In genomic region chr15:25769524-25770255, GRCm38 (mm10) we compare ENCODE assay signal across 17 mouse cellular contexts.
DNase-seq lines count a peak whose midpoint lies in the region; ATAC-seq and TF ChIP-seq lines count a peak whose summit lies in the region.
"Had no signal": no experiment of that assay in that cellular context is flagged by ENCODE, and none has a peak within 500 bp of the region (broad histone marks: within the 10 kb centered on the region; RNA-seq: fewer than 3 reads in every experiment).

No protein-coding gene starts in this region.

- 55% methylated on average over 9 of the region's 9 CpGs for WGBS in heart, embryonic 10.5 days
- WGBS in lung, embryonic 16.5 days, result 65% methylated on average over 9 of the region's 9 CpGs
- WGBS in lung, adult 2 months, result 69% methylated on average over 9 of the region's 9 CpGs
- WGBS in liver, embryonic 12.5 days (ENCODE audit: insufficient replicate concordance), result 57% methylated on average over 9 of the region's 9 CpGs

- no peak for TF ChIP-seq CTCF in lung, adult 2 months (IDR thresholded peaks at IDR 0.05; ENCODE audit: insufficient read depth, low read length)

- no peaks in the 10 kb centered on the region for H3K9me3 ChIP-seq in heart, embryonic 10.5 days
- H3K9me3 ChIP-seq in lung, embryonic 16.5 days (ENCODE audit: control insufficient read depth, low read length), result no peaks in the 10 kb centered on the region
- no peaks in the 10 kb centered on the region for H3K9me3 ChIP-seq in liver, embryonic 12.5 days (replicated peaks)
- H3K9me3 ChIP-seq: embryonic facial prominence, embryonic 15.5 days; hindbrain, embryonic 15.5 days; liver, embryonic 13.5 days had no signal

- intact Hi-C loops in heart, postnatal 36 days (cut with DNase I), result no loop called here
- intact Hi-C loops in heart, postnatal 10 days (cut with DNase I), result loop anchor here (5.0 kb wide), 1 partner anchor 37 kb away; no protein-coding TSS in a partner anchor

- peak overlapping the region; percentile 75 for H3K27ac ChIP-seq in heart, embryonic 10.5 days
- peak overlapping the region; percentile 13; the same call in 1 of the 2 replicates for H3K27ac ChIP-seq in lung, embryonic 16.5 days (ENCODE audit: low read length)
- no peak overlapping the region for H3K27ac ChIP-seq in liver, embryonic 12.5 days
- H3K27ac ChIP-seq: embryonic facial prominence, embryonic 15.5 days; hindbrain, embryonic 15.5 days; liver, embryonic 13.5 days had no signal

- no peaks in the 10 kb centered on the region for H3K36me3 ChIP-seq in heart, embryonic 10.5 days
- peaks cover 3% of the 10 kb centered on the region; the same call in 1 of the 2 replicates for H3K36me3 ChIP-seq in lung, embryonic 16.5 days (ENCODE audit: control insufficient read depth, insufficient read depth, low read length)
- 0 out of 2 replicates have a peak, but pooled peaks cover 5% of the 10 kb centered on the region for H3K36me3 ChIP-seq in liver, embryonic 12.5 days
- H3K36me3 ChIP-seq: hindbrain, embryonic 15.5 days had no signal

- TF ChIP-seq POLR2A in lung, adult 2 months (IDR thresholded peaks at IDR 0.05; ENCODE audit: borderline replicate concordance, extremely low read depth, low read depth, low read length), result no peak

- no peak for ATAC-seq in lung, embryonic 16.5 days (ENCODE audit: low read depth)
- no peak for ATAC-seq in liver, embryonic 12.5 days
- ATAC-seq: forebrain, postnatal 0 days; Patski had no signal

- no peaks in the 10 kb centered on the region for H3K27me3 ChIP-seq in heart, embryonic 10.5 days (ENCODE audit: insufficient read depth, poor library complexity, severe bottlenecking)
- no peaks in the 10 kb centered on the region for H3K27me3 ChIP-seq in lung, embryonic 16.5 days (ENCODE audit: control insufficient read depth, insufficient read depth, low read depth, low read length)
- H3K27me3 ChIP-seq in liver, embryonic 12.5 days (replicated peaks), result no peaks in the 10 kb centered on the region
- H3K27me3 ChIP-seq: embryonic facial prominence, embryonic 15.5 days; hindbrain, embryonic 15.5 days; liver, embryonic 13.5 days; Patski had no signal

- H3K4me3 ChIP-seq in heart, embryonic 10.5 days, result no peak overlapping the region
- no peak overlapping the region for H3K4me3 ChIP-seq in lung, embryonic 16.5 days (ENCODE audit: low read length)
- H3K4me3 ChIP-seq in lung, adult 2 months (replicated peaks; ENCODE audit: extremely low read depth, low read depth, low read length), result no peak overlapping the region
- H3K4me3 ChIP-seq in liver, embryonic 12.5 days, result no peak overlapping the region
- H3K4me3 ChIP-seq: embryonic facial prominence, embryonic 15.5 days; hindbrain, embryonic 15.5 days; liver, embryonic 13.5 days had no signal

- H3K9ac ChIP-seq in lung, embryonic 16.5 days (ENCODE audit: low read length), result no peak overlapping the region
- H3K9ac ChIP-seq in liver, embryonic 12.5 days, result no peak overlapping the region
- H3K9ac ChIP-seq: embryonic facial prominence, embryonic 15.5 days; forebrain, postnatal 0 days; hindbrain, embryonic 15.5 days; liver, embryonic 13.5 days had no signal

- no peak for DNase-seq in heart, embryonic 10.5 days (ENCODE audit: low spot score)
- DNase-seq in heart, postnatal 36 days, result no peak
- DNase-seq in lung, adult 2 months, result no peak
- peak; percentile 80 for DNase-seq in WW6 (ENCODE audit: low read depth, low spot score)
- DNase-seq in heart, postnatal 10 days, result peak; percentile 39 to 40
- DNase-seq in adrenal gland, adult 8-10 months, result no peak
- DNase-seq: adrenal gland, postnatal 14 days; forebrain, postnatal 0 days; gastrocnemius, postnatal 36 days; liver, embryonic 13.5 days; right cerebral cortex, postnatal 25 days; thymus, postnatal 25 days had no signal

- no peak overlapping the region for H3K4me2 ChIP-seq in lung, embryonic 16.5 days (ENCODE audit: low read depth, low read length)
- no peak overlapping the region for H3K4me2 ChIP-seq in liver, embryonic 12.5 days
- H3K4me2 ChIP-seq: embryonic facial prominence, embryonic 15.5 days; hindbrain, embryonic 15.5 days; liver, embryonic 13.5 days had no signal

- H3K4me1 ChIP-seq in heart, embryonic 10.5 days, result peaks cover 56% of the 10 kb centered on the region
- peaks cover 62% of the 10 kb centered on the region for H3K4me1 ChIP-seq in lung, embryonic 16.5 days (replicated peaks; ENCODE audit: control insufficient read depth, insufficient read depth, low read length)
- H3K4me1 ChIP-seq in lung, adult 2 months (ENCODE audit: control insufficient read depth, insufficient read depth, low read length), result peaks cover 18% of the 10 kb centered on the region
- H3K4me1 ChIP-seq in liver, embryonic 12.5 days, result 0 out of 2 replicates have a peak, but pooled peaks cover 14% of the 10 kb centered on the region

Comparison
In these comparisons a context has a peak if more than half of its experiments do, and no peak if none do; other contexts are left out.
1. DNase-seq: peak in WW6 (single experiment) and heart, postnatal 10 days (2 of 2); none in heart, embryonic 10.5 days (single experiment), heart, postnatal 36 days (0 of 2), lung, adult 2 months (single experiment) and adrenal gland, adult 8-10 months (single experiment).